Mouse (Mus musculus): ENCODE measurements around the gene Ncs1. TPM values are rescaled to one million over a fixed set of nuclear protein-coding genes. Genes with fewer than 3 reads are reported as not detected.
A peak's percentile ranks its signal among the peaks of the same experiment; 100 is the strongest.

Gene Ncs1
- polyA plus RNA-seq, 1 experiment = not detected

GRCm38 (mm10) chr2:31298814-31299213 lies 53.2 kb downstream of the Ncs1 start:
- Histone ChIP-seq H3K27ac (ENCODE audit: insufficient read depth, low read depth, low read length) (no peak overlapping the region), H3K4me1 (ENCODE audit: control insufficient read depth, insufficient read depth, low read length) (peaks cover 15% of the 10 kb centered on the region)
- WGBS = 29% methylated on average over 4 of the region's 4 CpGs

GRCm38 (mm10) chr2:31299266-31299665 lies 53.6 kb downstream of the Ncs1 start:
- H3K4me1 ChIP-seq (ENCODE audit: control insufficient read depth, insufficient read depth, low read length) = peaks cover 16% of the 10 kb centered on the region
- whole genome bisulfite sequencing = 17% methylated on average over 4 of the region's 4 CpGs
- no peak overlapping the region for H3K4me3 ChIP-seq (ENCODE audit: insufficient read depth, low read depth, low read length)
- no peak overlapping the region for H3K27ac ChIP-seq (ENCODE audit: insufficient read depth, low read depth, low read length)
- no peak for TF ChIP-seq POLR2A (IDR thresholded peaks at IDR 0.05; ENCODE audit: insufficient read depth, low read depth, low read length)
- peak; percentile 37; the same call in 1 of the 2 replicates for TF ChIP-seq CTCF (IDR thresholded peaks at IDR 0.05; ENCODE audit: insufficient read depth, low read depth, low read length)

More at GRCm38 (mm10) chr2:31298814-31299213, 53.2 kb downstream of the Ncs1 start:
- no peak overlapping the region for H3K4me3 ChIP-seq (ENCODE audit: insufficient read depth, low read depth, low read length)
- TF ChIP-seq POLR2A (IDR thresholded peaks at IDR 0.05; ENCODE audit: insufficient read depth, low read depth, low read length) (no peak), CTCF (IDR thresholded peaks at IDR 0.05; ENCODE audit: insufficient read depth, low read depth, low read length) (no peak)

- H3K4me3 ChIP-seq (ENCODE audit: insufficient read depth, low read depth, low read length) = no peak overlapping the region
- WGBS = 82% methylated on average over 10 of the region's 10 CpGs
- TF ChIP-seq POLR2A (IDR thresholded peaks at IDR 0.05; ENCODE audit: insufficient read depth, low read depth, low read length) (no peak), CTCF (IDR thresholded peaks at IDR 0.05; ENCODE audit: insufficient read depth, low read depth, low read length) (no peak)
- peaks cover 14% of the 10 kb centered on the region for H3K4me1 ChIP-seq (ENCODE audit: control insufficient read depth, insufficient read depth, low read length)
- no peak overlapping the region for H3K27ac ChIP-seq (ENCODE audit: insufficient read depth, low read depth, low read length)
Measured at GRCm38 (mm10) chr2:31299996-31300395, 54.4 kb downstream of the Ncs1 start.

- WGBS = 87% methylated on average over 9 of the region's 9 CpGs
- H3K27ac ChIP-seq (ENCODE audit: insufficient read depth, low read depth, low read length) = no peak overlapping the region
- no peak overlapping the region for H3K4me3 ChIP-seq (ENCODE audit: insufficient read depth, low read depth, low read length)
- TF ChIP-seq CTCF (IDR thresholded peaks at IDR 0.05; ENCODE audit: insufficient read depth, low read depth, low read length) (no peak), POLR2A (IDR thresholded peaks at IDR 0.05; ENCODE audit: insufficient read depth, low read depth, low read length) (no peak)
- H3K4me1 ChIP-seq (ENCODE audit: control insufficient read depth, insufficient read depth, low read length) = peaks cover 11% of the 10 kb centered on the region; the same call in 1 of the 2 replicates
Measured at GRCm38 (mm10) chr2:31303177-31303576, 57.6 kb downstream of the Ncs1 start.

- 76% methylated on average over 9 of the region's 9 CpGs for WGBS
- Histone ChIP-seq H3K4me1 (ENCODE audit: control insufficient read depth, insufficient read depth, low read length) (peaks cover 2% of the 10 kb centered on the region; the same call in 1 of the 2 replicates), H3K4me3 (ENCODE audit: insufficient read depth, low read depth, low read length) (no peak overlapping the region), H3K27ac (ENCODE audit: insufficient read depth, low read depth, low read length) (no peak overlapping the region)
- no peak for TF ChIP-seq CTCF (IDR thresholded peaks at IDR 0.05; ENCODE audit: insufficient read depth, low read depth, low read length)
- TF ChIP-seq POLR2A (IDR thresholded peaks at IDR 0.05; ENCODE audit: insufficient read depth, low read depth, low read length) = no peak
Measured at GRCm38 (mm10) chr2:31304191-31304590, 58.6 kb downstream of the Ncs1 start.

- H3K27ac ChIP-seq (ENCODE audit: insufficient read depth, low read depth, low read length) = no peak overlapping the region
- WGBS = 76% methylated on average over 22 of the region's 22 CpGs
- no peak overlapping the region for H3K4me3 ChIP-seq (ENCODE audit: insufficient read depth, low read depth, low read length)
- no peak for TF ChIP-seq POLR2A (IDR thresholded peaks at IDR 0.05; ENCODE audit: insufficient read depth, low read depth, low read length)
- no peak for TF ChIP-seq CTCF (IDR thresholded peaks at IDR 0.05; ENCODE audit: insufficient read depth, low read depth, low read length)
- peaks cover 2% of the 10 kb centered on the region; the same call in 1 of the 2 replicates for H3K4me1 ChIP-seq (ENCODE audit: control insufficient read depth, insufficient read depth, low read length)
Measured at GRCm38 (mm10) chr2:31304801-31305665, 59.4 kb downstream of the Ncs1 start.

- Histone ChIP-seq H3K4me3 (ENCODE audit: insufficient read depth, low read depth, low read length) (no peak overlapping the region), H3K4me1 (ENCODE audit: control insufficient read depth, insufficient read depth, low read length) (peaks cover 2% of the 10 kb centered on the region; the same call in 1 of the 2 replicates), H3K27ac (ENCODE audit: insufficient read depth, low read depth, low read length) (no peak overlapping the region)
- WGBS = 56% methylated on average over 4 of the region's 4 CpGs
- TF ChIP-seq CTCF (IDR thresholded peaks at IDR 0.05; ENCODE audit: insufficient read depth, low read depth, low read length) (peak; percentile 44; the same call in 1 of the 2 replicates), POLR2A (IDR thresholded peaks at IDR 0.05; ENCODE audit: insufficient read depth, low read depth, low read length) (no peak)
Measured at GRCm38 (mm10) chr2:31305684-31306083, 60.1 kb downstream of the Ncs1 start.

- 62% methylated on average over 4 of the region's 4 CpGs for WGBS
- no peak overlapping the region for H3K4me3 ChIP-seq (ENCODE audit: insufficient read depth, low read depth, low read length)
- no peak overlapping the region for H3K27ac ChIP-seq (ENCODE audit: insufficient read depth, low read depth, low read length)
- TF ChIP-seq CTCF (IDR thresholded peaks at IDR 0.05; ENCODE audit: insufficient read depth, low read depth, low read length) (no peak), POLR2A (IDR thresholded peaks at IDR 0.05; ENCODE audit: insufficient read depth, low read depth, low read length) (no peak)
- peaks cover 3% of the 10 kb centered on the region for H3K4me1 ChIP-seq (ENCODE audit: control insufficient read depth, insufficient read depth, low read length)
Measured at GRCm38 (mm10) chr2:31308257-31308656, 62.6 kb downstream of the Ncs1 start.

GRCm38 (mm10) chr2:31309549-31309948 lies 63.9 kb downstream of the Ncs1 start:
- TF ChIP-seq POLR2A (IDR thresholded peaks at IDR 0.05; ENCODE audit: insufficient read depth, low read depth, low read length) (no peak), CTCF (IDR thresholded peaks at IDR 0.05; ENCODE audit: insufficient read depth, low read depth, low read length) (no peak)
- no peak overlapping the region for H3K4me3 ChIP-seq (ENCODE audit: insufficient read depth, low read depth, low read length)
- no peak overlapping the region for H3K27ac ChIP-seq (ENCODE audit: insufficient read depth, low read depth, low read length)
- 79% methylated on average over 15 of the region's 15 CpGs for WGBS
- peaks cover 11% of the 10 kb centered on the region for H3K4me1 ChIP-seq (ENCODE audit: control insufficient read depth, insufficient read depth, low read length)
